Mouse (Mus musculus) liver, postnatal 0 days (tissue): Measurements from ENCODE around the gene Wbp11. TPM values are rescaled to one million over a fixed set of nuclear protein-coding genes. Genes with fewer than 3 reads are reported as not detected.

ENCODE experiments used
- ATAC-seq: fragments of 200-750 bp; cut with Nextera tagmentation; 2 replicates; pipeline ENCODE4 v1.8.0; 2017; ENCODE audit warnings: mild to moderate bottlenecking, moderate library complexity
- DNase-seq: peaks from one replicate; pipeline ENCODE4 v3.0.0-alpha.2; 2016
- H3K27ac ChIP-seq: fragments of 300-500 bp; sonication (generic); 2 replicates; pipeline ENCODE4 v1.5.1; 2014; ENCODE audit warnings: antibody characterized with exemption, moderate library complexity, mild to moderate bottlenecking, low read depth
- H3K27me3 ChIP-seq: fragments of 300-500 bp; sonication (generic); 2 replicates; pipeline ENCODE4 v1.6.1; 2014; ENCODE audit warnings: low read length, control low read depth, mixed read lengths; ENCODE audit not compliant: insufficient read depth
- H3K36me3 ChIP-seq: fragments of 300-500 bp; sonication (generic); replicated peaks from 2 replicates; pipeline ENCODE4 v1.6.1; 2014; ENCODE audit warnings: mild to moderate bottlenecking, control low read depth, low read length, moderate library complexity, mixed read lengths; ENCODE audit not compliant: insufficient read depth
- H3K4me1 ChIP-seq: fragments of 300-500 bp; sonication (generic); 2 replicates; pipeline ENCODE4 v1.6.1; 2014; ENCODE audit warnings: antibody characterized with exemption, mild to moderate bottlenecking, control low read depth; ENCODE audit not compliant: insufficient read depth
- H3K4me2 ChIP-seq: fragments of 300-500 bp; sonication (generic); 2 replicates; pipeline ENCODE4 v1.6.1; 2014; ENCODE audit warnings: low read depth, mild to moderate bottlenecking, low read length, moderate library complexity, mixed read lengths
- H3K4me3 ChIP-seq: fragments of 300-500 bp; sonication (generic); 2 replicates; pipeline ENCODE4 v1.5.1; 2014; ENCODE audit warnings: low read depth, low read length
- H3K9ac ChIP-seq: fragments of 300-500 bp; sonication (generic); replicated peaks from 2 replicates; pipeline ENCODE4 v1.6.1; 2014; ENCODE audit warnings: mild to moderate bottlenecking, moderate library complexity
- H3K9me3 ChIP-seq: fragments of 300-500 bp; sonication (generic); 2 replicates; pipeline ENCODE4 v1.6.1; 2016; ENCODE audit warnings: mild to moderate bottlenecking, control low read depth, low read length, mixed read lengths
- CTCF ChIP-seq: sonication (generic); IDR thresholded peaks from 2 replicates; pipeline ENCODE4 v1.5.1; 2016; ENCODE audit warnings: antibody characterized with exemption, low read depth
- EP300 ChIP-seq: IDR thresholded peaks from 2 replicates; pipeline ENCODE4 v1.6.1; 2016; ENCODE audit warnings: antibody characterized with exemption, low read depth, mild to moderate bottlenecking
- WGBS: fragments of 180-500 bp; shearing (Covaris S2); extraction: QIAGEN DNeasy Blood & Tissue Kit; methylation state at CpG from one replicate; pipeline ENCODE4 v1.1.7; 2014; ENCODE audit not compliant: insufficient replicate concordance; 5-methylcytosine and 5-hydroxymethylcytosine counted together
- polyA plus RNA-seq: library from polyadenylated mRNA; unstranded; fragments of >200 nt; fragmentation: Nextera tagmentation; extraction: Ambion mirVana; gene quantifications from 2 replicates; pipeline ENCODE4 v1.2.1, GENCODE M21; 2015

Wbp11 gene
- polyA plus RNA-seq, 1 experiment from 2014 or later, result 33.8 TPM

DNA sequence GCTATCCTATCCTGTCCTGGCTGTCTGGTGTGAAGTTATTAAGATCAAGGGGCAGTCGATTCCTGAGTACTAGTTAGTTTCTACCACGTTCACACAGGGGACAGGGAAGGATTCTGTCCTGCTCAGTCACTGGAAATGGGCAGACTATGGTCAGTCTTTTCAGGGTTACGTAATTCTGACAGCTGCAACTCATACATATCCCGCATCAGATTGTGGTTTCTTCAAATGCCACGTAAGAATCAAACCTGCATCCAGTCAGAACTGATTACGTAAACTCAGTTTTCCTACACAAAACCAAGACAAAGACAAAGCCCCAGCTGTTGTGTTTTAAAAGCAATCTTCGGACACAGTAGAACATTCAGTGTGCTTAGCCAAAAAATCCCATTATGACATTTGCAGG is 12.7 kb downstream of the Wbp11 start:
- Histone ChIP-seq H3K36me3 (peaks cover 78% of the 10 kb centered on the region), H3K9ac (no peak overlapping the region), H3K4me3 (no peak overlapping the region), H3K4me1 (peaks cover under 1% of the 10 kb centered on the region; the same call in 1 of the 2 replicates), H3K27me3 (no peaks in the 10 kb centered on the region), H3K9me3 (no peaks in the 10 kb centered on the region), H3K27ac (no peak overlapping the region), H3K4me2 (no peak overlapping the region)
- ATAC-seq (no peak), DNase-seq (no peak)
- TF ChIP-seq EP300, result no peak
- no peak for TF ChIP-seq CTCF
- WGBS, result 87% methylated on average over 7 of the region's 7 CpGs

DNA sequence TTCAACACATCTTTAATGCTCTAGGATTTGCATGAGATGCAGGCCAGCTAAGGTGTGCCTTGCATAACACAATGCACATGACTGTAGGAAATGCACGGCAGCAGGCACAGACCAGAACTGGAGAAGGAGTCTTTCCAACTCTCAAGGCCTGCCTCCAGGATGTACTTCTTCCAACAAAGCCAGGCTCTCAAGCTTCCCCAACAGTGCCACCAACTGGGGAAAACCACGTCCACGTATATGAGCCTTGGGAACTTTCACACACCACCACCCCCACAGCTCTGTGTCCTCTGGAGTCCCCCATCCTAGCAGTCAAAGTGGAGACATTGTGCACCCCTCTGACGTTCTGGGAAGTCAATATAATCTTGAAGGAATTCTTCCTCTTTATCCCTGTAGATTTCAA is 14.9 kb downstream of the Wbp11 start:
- WGBS, result 49% methylated on average over 4 of the region's 4 CpGs
- H3K9ac ChIP-seq, result no peak overlapping the region
- no peak overlapping the region for H3K4me2 ChIP-seq
- H3K9me3 ChIP-seq, result no peaks in the 10 kb centered on the region
- H3K4me1 ChIP-seq, result peaks cover 10% of the 10 kb centered on the region
- H3K4me3 ChIP-seq, result no peak overlapping the region
- no peak overlapping the region for H3K27ac ChIP-seq
- peak; percentile 41 for TF ChIP-seq CTCF
- TF ChIP-seq EP300, result no peak
- no peak for ATAC-seq
- H3K36me3 ChIP-seq, result peaks cover 57% of the 10 kb centered on the region
- no peaks in the 10 kb centered on the region for H3K27me3 ChIP-seq
- DNase-seq, result no peak

DNA sequence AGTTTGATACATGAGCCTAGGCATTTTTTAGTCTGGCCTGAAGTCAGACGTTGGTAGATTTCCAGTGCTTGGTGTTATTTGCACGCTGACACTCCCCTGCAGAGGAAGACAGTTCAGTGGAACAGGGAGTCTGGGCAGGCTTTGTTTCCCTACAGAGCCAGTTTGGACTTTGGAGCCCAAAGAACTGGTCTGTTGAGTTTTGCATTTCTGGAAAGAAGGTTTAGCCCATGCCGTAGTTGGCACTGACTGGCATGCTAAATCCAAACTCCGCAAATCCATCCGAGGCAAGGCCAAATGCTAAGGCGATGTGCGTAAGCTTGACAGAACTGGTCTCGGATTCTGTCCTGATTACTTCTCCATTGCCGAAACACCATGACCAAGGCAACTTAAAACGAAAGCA is 16.8 kb downstream of the Wbp11 start:
- Histone ChIP-seq H3K9ac (no peak overlapping the region), H3K9me3 (no peaks in the 10 kb centered on the region), H3K36me3 (peaks cover 38% of the 10 kb centered on the region), H3K4me2 (no peak overlapping the region), H3K27me3 (no peaks in the 10 kb centered on the region), H3K27ac (no peak overlapping the region), H3K4me1 (peaks cover 16% of the 10 kb centered on the region), H3K4me3 (no peak overlapping the region)
- DNase-seq, result no peak
- TF ChIP-seq CTCF (no peak), EP300 (no peak)
- 86% methylated on average over 10 of the region's 10 CpGs for WGBS
- ATAC-seq, result no peak

DNA sequence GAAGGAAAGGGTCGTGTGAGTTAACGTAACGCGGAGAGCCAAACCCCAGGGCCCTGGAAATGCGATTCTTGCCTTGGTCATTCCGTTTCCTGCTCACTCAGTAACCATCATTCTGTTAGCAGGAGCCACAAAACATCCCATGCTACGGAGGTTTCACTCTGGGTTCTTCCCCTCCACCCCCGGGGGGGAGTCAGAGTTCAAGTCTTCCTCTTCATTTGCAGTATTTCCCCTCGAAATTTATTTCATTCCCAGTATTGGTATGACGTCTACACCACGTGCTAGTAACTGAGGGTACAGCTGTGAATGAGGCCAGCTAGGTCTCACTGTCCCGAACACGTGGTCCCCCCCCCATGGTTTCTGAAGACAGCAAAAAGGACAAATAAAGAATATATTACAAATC is 18.4 kb downstream of the Wbp11 start:
- H3K9me3 ChIP-seq, result no peaks in the 10 kb centered on the region
- no peak for DNase-seq
- 45% methylated on average over 13 of the region's 13 CpGs for WGBS
- peak overlapping the region; percentile 91 for H3K9ac ChIP-seq
- H3K27ac ChIP-seq, result peak overlapping the region; percentile 88
- TF ChIP-seq CTCF, result no peak
- no peak for TF ChIP-seq EP300
- H3K4me2 ChIP-seq, result peak overlapping the region; percentile 96
- peaks cover 24% of the 10 kb centered on the region for H3K4me1 ChIP-seq
- peak overlapping the region; percentile 91 for H3K4me3 ChIP-seq
- H3K36me3 ChIP-seq, result peaks cover 26% of the 10 kb centered on the region
- ATAC-seq, result no peak
- H3K27me3 ChIP-seq, result no peaks in the 10 kb centered on the region

DNA sequence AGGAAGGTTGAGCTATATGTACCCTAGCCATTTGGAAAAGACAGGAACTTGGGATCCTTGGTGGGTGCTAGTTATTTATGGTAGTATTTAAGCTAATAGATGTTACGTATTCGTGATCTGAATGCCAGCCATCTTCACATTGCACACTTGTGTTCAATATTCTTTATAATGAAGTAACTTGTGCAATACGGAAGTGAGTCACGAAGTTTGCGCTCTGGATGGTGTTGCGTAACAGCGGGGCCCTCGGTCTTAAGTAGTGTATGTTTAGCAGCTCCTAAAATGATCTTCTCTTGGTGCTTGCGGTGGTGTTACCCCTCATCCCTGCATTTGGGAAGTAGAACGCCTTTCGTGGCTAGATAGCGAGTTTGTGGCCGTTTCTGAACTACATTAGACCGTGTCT is 19.0 kb downstream of the Wbp11 start:
- peak overlapping the region; percentile 91 for H3K4me3 ChIP-seq
- no peak for TF ChIP-seq CTCF
- TF ChIP-seq EP300, result peak; percentile 14; the same call in 1 of the 2 replicates
- ATAC-seq (no peak; the same call in 1 of the 2 replicates), DNase-seq (peak; percentile 74)
- H3K27ac ChIP-seq, result peak overlapping the region; percentile 88
- peaks cover 25% of the 10 kb centered on the region for H3K4me1 ChIP-seq
- H3K4me2 ChIP-seq, result peak overlapping the region; percentile 96
- no peaks in the 10 kb centered on the region for H3K27me3 ChIP-seq
- H3K9ac ChIP-seq, result peak overlapping the region; percentile 91
- H3K36me3 ChIP-seq, result peaks cover 20% of the 10 kb centered on the region
- no peaks in the 10 kb centered on the region for H3K9me3 ChIP-seq
- 3% methylated on average over 14 of the region's 14 CpGs for WGBS

DNA sequence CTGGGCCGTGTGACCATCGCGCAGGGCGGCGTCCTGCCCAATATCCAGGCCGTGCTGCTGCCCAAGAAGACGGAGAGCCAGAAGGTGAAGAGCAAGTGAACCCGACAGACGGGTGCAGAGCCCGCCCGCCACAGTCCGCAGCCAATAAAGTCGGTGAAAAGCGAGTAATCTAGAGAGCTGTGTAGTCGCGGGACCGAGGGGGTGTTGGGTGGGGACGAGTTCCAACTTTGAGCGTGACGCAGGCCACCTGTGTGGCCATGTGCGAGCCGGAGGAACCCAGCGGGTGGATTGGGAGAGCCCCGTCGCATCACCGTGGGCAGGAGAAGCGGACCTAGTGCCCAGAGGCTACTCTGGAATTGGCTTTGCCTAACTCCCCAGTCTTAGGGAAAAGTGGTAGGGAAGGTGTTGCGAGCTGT is 19.4 kb downstream of the Wbp11 start:
- peak; percentile 69 for DNase-seq
- peak overlapping the region; percentile 91 for H3K4me3 ChIP-seq
- TF ChIP-seq EP300 (no peak), CTCF (no peak)
- no peaks in the 10 kb centered on the region for H3K9me3 ChIP-seq
- H3K27me3 ChIP-seq, result no peaks in the 10 kb centered on the region
- peaks cover 16% of the 10 kb centered on the region for H3K36me3 ChIP-seq
- peak overlapping the region; percentile 91 for H3K9ac ChIP-seq
- H3K27ac ChIP-seq, result peak overlapping the region; percentile 88
- under 1% methylated on average over 26 of the region's 28 CpGs for WGBS
- H3K4me2 ChIP-seq, result peak overlapping the region; percentile 96
- H3K4me1 ChIP-seq, result peaks cover 25% of the 10 kb centered on the region
- ATAC-seq, result peak; percentile 31
